ENCODE assay signal across 34 mouse cellular contexts in the genomic region with DNA sequence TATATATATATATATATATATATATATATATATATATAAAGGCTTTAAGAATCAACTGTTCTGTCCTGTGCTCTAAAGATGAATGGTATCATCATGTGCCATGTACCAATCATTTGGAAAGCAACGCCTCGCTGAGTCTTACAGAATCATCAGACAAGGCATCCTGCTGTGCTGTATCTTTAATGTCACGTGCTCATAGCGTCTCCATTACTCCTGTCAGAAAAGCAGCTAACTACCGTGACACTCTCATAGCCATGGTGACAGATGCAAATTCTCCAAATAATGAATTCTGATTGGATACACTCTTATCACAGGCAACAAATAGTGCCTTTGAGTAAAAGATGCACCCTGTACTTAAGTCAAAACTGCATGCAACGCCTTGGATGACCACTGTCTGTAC.
"Had no signal": no experiment of that assay in that cellular context is flagged by ENCODE, and none has a peak within 500 bp of the region (broad histone marks: within the 10 kb centered on the region; RNA-seq: fewer than 3 reads in every experiment).

No protein-coding gene starts in this region.

- ATAC-seq: hindbrain, embryonic 16.5 days; hindbrain, postnatal 0 days; inflammation-experienced regulatory T-cells, adult 6 months; intestine, embryonic 15.5 days; intestine, embryonic 16.5 days; intestine, postnatal 0 days had no signal

- H3K27ac ChIP-seq: heart, embryonic 10.5 days; heart, embryonic 13.5 days; heart, embryonic 15.5 days; hindbrain, embryonic 10.5 days; hindbrain, embryonic 12.5 days; hindbrain, embryonic 13.5 days; hindbrain, embryonic 14.5 days; hindbrain, embryonic 15.5 days; hindbrain, postnatal 0 days; intestine, embryonic 15.5 days; kidney, embryonic 15.5 days; kidney, postnatal 0 days; layer of hippocampus, adult 2 months; left cerebral cortex, adult 2 months had no signal

- H3K9me3 ChIP-seq: heart, embryonic 10.5 days; heart, embryonic 13.5 days; heart, embryonic 15.5 days; hindbrain, embryonic 12.5 days; hindbrain, embryonic 15.5 days; intestine, embryonic 15.5 days had no signal

- H3K9ac ChIP-seq: heart, embryonic 12.5 days; heart, embryonic 13.5 days; heart, embryonic 15.5 days; hindbrain, embryonic 12.5 days; hindbrain, embryonic 13.5 days; hindbrain, embryonic 14.5 days; hindbrain, embryonic 15.5 days; intestine, embryonic 15.5 days; kidney, embryonic 15.5 days had no signal

- H3K4me2 ChIP-seq: heart, embryonic 12.5 days; heart, embryonic 13.5 days; heart, embryonic 15.5 days; hindbrain, embryonic 12.5 days; hindbrain, embryonic 13.5 days; hindbrain, embryonic 14.5 days; hindbrain, embryonic 15.5 days; intestine, embryonic 15.5 days; kidney, embryonic 15.5 days had no signal

- H3K27me3 ChIP-seq: heart, embryonic 12.5 days; heart, embryonic 13.5 days; heart, embryonic 15.5 days; intestine, embryonic 15.5 days; kidney, embryonic 15.5 days had no signal

- H3K4me3 ChIP-seq: heart, embryonic 10.5 days; heart, embryonic 12.5 days; heart, embryonic 13.5 days; heart, embryonic 15.5 days; hindbrain, embryonic 10.5 days; hindbrain, embryonic 12.5 days; hindbrain, embryonic 13.5 days; hindbrain, embryonic 15.5 days; intestine, embryonic 15.5 days; kidney, embryonic 15.5 days; layer of hippocampus, adult 2 months; left cerebral cortex, adult 2 months had no signal

- DNase-seq: heart, postnatal 10 days; heart, postnatal 14 days; heart, postnatal 36 days; heart, postnatal 4 days; kidney, adult 11 months; kidney, adult 18-20 months; kidney, adult 2 months; kidney, adult 8-10 months; kidney, adult 9 months; kidney, postnatal 10 days; kidney, postnatal 14 days; kidney, postnatal 25 days; kidney, postnatal 36 days; kidney, postnatal 4 days; layer of hippocampus, postnatal 36 days had no signal

- H3K36me3 ChIP-seq: heart, embryonic 15.5 days; hindbrain, embryonic 12.5 days; hindbrain, embryonic 13.5 days; hindbrain, embryonic 15.5 days; intestine, embryonic 15.5 days had no signal
